Mouse (Mus musculus) intestine, embryonic 16.5 days (tissue): ENCODE results near the gene Traf3ip2. TPM values are rescaled to one million over a fixed set of nuclear protein-coding genes. Genes with fewer than 3 reads are reported as not detected.

ENCODE experiments used
- ATAC-seq: fragments of 200-750 bp; cut with Nextera tagmentation; 2 replicates; pipeline ENCODE4 v1.8.0; 2017; ENCODE audit warnings: moderate TSS enrichment, moderate library complexity
- H3K27ac ChIP-seq: fragments of 300-500 bp; sonication (generic); 2 replicates; pipeline ENCODE4 v1.5.1; 2014; ENCODE audit warnings: mild to moderate bottlenecking, low read length
- H3K27me3 ChIP-seq: fragments of 300-500 bp; sonication (generic); replicated peaks from 2 replicates; pipeline ENCODE4 v1.6.1; 2014; ENCODE audit warnings: low read length, control low read depth, mixed read lengths; ENCODE audit not compliant: control insufficient read depth, insufficient read depth
- H3K36me3 ChIP-seq: fragments of 300-500 bp; sonication (generic); 2 replicates; pipeline ENCODE4 v1.6.1; 2014; ENCODE audit warnings: low read length, control low read depth; ENCODE audit not compliant: control insufficient read depth, insufficient read depth
- H3K4me1 ChIP-seq: fragments of 300-500 bp; sonication (generic); 2 replicates; pipeline ENCODE4 v1.6.1; 2014; ENCODE audit warnings: low read length, control low read depth, mixed read lengths; ENCODE audit not compliant: control insufficient read depth, insufficient read depth
- H3K4me2 ChIP-seq: fragments of 300-500 bp; sonication (generic); 2 replicates; pipeline ENCODE4 v1.6.1; 2014; ENCODE audit warnings: low read depth, low read length, control low read depth
- H3K4me3 ChIP-seq: fragments of 300-500 bp; sonication (generic); 2 replicates; pipeline ENCODE4 v1.5.1; 2014; ENCODE audit warnings: mild to moderate bottlenecking, low read length
- H3K9ac ChIP-seq: fragments of 300-500 bp; sonication (generic); 2 replicates; pipeline ENCODE4 v1.6.1; 2014; ENCODE audit warnings: low read depth, low read length
- H3K9me3 ChIP-seq: fragments of 300-500 bp; sonication (generic); 2 replicates; pipeline ENCODE4 v1.6.1; 2016; ENCODE audit warnings: low read length, control low read depth; ENCODE audit not compliant: control insufficient read depth
- WGBS: fragments of 180-500 bp; shearing (Covaris S2); extraction: QIAGEN DNeasy Blood & Tissue Kit; methylation state at CpG from one replicate; pipeline ENCODE4 v1.1.7; 2014; 5-methylcytosine and 5-hydroxymethylcytosine counted together
- polyA plus RNA-seq: library from polyadenylated mRNA; unstranded; fragments of >200 nt; fragmentation: Nextera tagmentation; extraction: Ambion mirVana; gene quantifications from 2 replicates; pipeline ENCODE4 v1.2.1, GENCODE M21; 2015

The Traf3ip2 gene
- polyA plus RNA-seq, 1 experiment from 2014 or later: 28.0 TPM

DNA sequence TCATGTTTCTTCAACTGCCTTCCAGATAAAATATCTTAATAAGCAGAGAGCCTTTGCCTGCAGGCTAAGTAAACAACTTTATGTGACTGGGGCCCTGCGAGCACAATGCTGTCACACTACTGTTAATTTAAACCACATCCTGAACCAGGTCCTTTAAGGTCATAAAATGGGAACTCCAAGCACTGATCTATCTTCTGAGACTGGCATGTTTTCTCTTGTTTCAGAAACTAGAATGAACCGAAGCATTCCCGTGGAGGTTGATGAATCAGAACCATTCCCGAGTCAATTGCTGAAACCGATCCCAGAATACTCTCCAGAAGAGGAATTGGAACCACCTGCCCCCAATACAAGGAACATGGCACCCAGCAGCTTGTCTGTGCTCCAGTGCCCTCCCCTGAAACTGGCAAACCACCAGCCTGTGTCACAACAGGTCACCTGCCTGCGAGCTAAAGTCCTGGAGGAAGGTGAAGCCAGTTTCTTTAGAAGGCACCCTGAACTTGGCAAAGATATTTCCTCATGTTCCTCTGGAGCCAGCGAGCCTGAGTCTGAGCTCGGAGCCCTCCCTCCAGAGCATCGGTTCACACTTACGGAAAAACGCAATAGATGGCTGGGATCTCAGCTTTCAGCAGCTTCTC is 13.0 kb downstream of the Traf3ip2 start:
- Histone ChIP-seq H3K27ac (peak overlapping the region; percentile 67), H3K36me3 (peaks cover 5% of the 10 kb centered on the region; the same call in 1 of the 2 replicates), H3K4me1 (peaks cover 43% of the 10 kb centered on the region), H3K9me3 (no peaks in the 10 kb centered on the region), H3K4me2 (no peak overlapping the region), H3K4me3 (no peak overlapping the region), H3K27me3 (no peaks in the 10 kb centered on the region), H3K9ac (no peak overlapping the region)
- ATAC-seq: no peak
- WGBS: 62% methylated on average over 11 of the region's 11 CpGs

DNA sequence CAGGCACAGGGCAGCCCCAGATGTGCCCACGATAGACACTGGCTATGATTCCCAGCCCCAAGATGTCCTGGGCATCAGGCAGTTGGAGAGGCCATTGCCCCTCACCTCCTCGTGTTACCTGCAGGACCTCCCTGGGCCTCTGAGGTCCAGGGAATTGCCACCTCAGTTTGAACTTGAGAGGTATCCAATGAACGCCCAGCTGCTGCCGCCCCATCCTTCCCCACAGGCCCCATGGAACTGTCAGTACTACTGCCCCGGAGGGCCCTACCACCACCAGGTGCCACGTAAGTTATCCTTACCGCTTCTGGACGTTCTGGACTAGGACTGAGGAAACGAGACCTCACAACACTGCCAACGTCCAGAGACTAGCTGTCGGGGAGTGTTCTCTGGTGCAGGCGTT is 13.6 kb downstream of the Traf3ip2 start:
- Histone ChIP-seq H3K27ac (no peak overlapping the region), H3K4me3 (no peak overlapping the region), H3K9ac (no peak overlapping the region), H3K4me2 (no peak overlapping the region), H3K9me3 (no peaks in the 10 kb centered on the region), H3K36me3 (peaks cover 5% of the 10 kb centered on the region; the same call in 1 of the 2 replicates), H3K27me3 (no peaks in the 10 kb centered on the region), H3K4me1 (peaks cover 47% of the 10 kb centered on the region)
- 89% methylated on average over 12 of the region's 12 CpGs for WGBS
- no peak for ATAC-seq

- WGBS: 45% methylated on average over 10 of the region's 10 CpGs
- Histone ChIP-seq H3K4me1 (peaks cover 41% of the 10 kb centered on the region), H3K9me3 (no peaks in the 10 kb centered on the region), H3K27me3 (no peaks in the 10 kb centered on the region), H3K4me2 (no peak overlapping the region), H3K4me3 (no peak overlapping the region), H3K27ac (peak overlapping the region; percentile 84), H3K9ac (no peak overlapping the region), H3K36me3 (peaks cover 6% of the 10 kb centered on the region; the same call in 1 of the 2 replicates)
- ATAC-seq: no peak
Measured at GRCm38 (mm10) chr10:39628799-39629517, 16.2 kb downstream of the Traf3ip2 start.

- peak overlapping the region; percentile 84 for H3K27ac ChIP-seq
- 45% methylated on average over 18 of the region's 18 CpGs for WGBS
- no peaks in the 10 kb centered on the region for H3K27me3 ChIP-seq
- H3K4me1 ChIP-seq: peaks cover 31% of the 10 kb centered on the region
- H3K36me3 ChIP-seq: peaks cover 12% of the 10 kb centered on the region; the same call in 1 of the 2 replicates
- no peak overlapping the region for H3K4me3 ChIP-seq
- no peaks in the 10 kb centered on the region for H3K9me3 ChIP-seq
- peak; percentile 72 for ATAC-seq
- H3K4me2 ChIP-seq: peak overlapping the region; percentile 26; the same call in 1 of the 2 replicates
- peak overlapping the region; percentile 38; the same call in 1 of the 2 replicates for H3K9ac ChIP-seq
Measured at GRCm38 (mm10) chr10:39629746-39630552, 17.2 kb downstream of the Traf3ip2 start.

GRCm38 (mm10) chr10:39630811-39631210 is 18.1 kb downstream of the Traf3ip2 start:
- H3K27ac ChIP-seq: peak overlapping the region; percentile 43
- WGBS: 48% methylated on average over 6 of the region's 6 CpGs
- H3K4me3 ChIP-seq: no peak overlapping the region
- H3K9me3 ChIP-seq: no peaks in the 10 kb centered on the region
- peaks cover 18% of the 10 kb centered on the region for H3K36me3 ChIP-seq
- peaks cover 23% of the 10 kb centered on the region for H3K4me1 ChIP-seq
- H3K9ac ChIP-seq: no peak overlapping the region
- H3K27me3 ChIP-seq: no peaks in the 10 kb centered on the region
- no peak for ATAC-seq
- H3K4me2 ChIP-seq: no peak overlapping the region

GRCm38 (mm10) chr10:39631627-39632026 is 18.9 kb downstream of the Traf3ip2 start:
- Histone ChIP-seq H3K36me3 (peaks cover 16% of the 10 kb centered on the region), H3K9ac (no peak overlapping the region), H3K4me3 (no peak overlapping the region), H3K4me1 (peaks cover 20% of the 10 kb centered on the region), H3K4me2 (no peak overlapping the region), H3K9me3 (no peaks in the 10 kb centered on the region), H3K27me3 (no peaks in the 10 kb centered on the region), H3K27ac (no peak overlapping the region)
- 58% methylated on average over 14 of the region's 14 CpGs for WGBS
- no peak for ATAC-seq

DNA sequence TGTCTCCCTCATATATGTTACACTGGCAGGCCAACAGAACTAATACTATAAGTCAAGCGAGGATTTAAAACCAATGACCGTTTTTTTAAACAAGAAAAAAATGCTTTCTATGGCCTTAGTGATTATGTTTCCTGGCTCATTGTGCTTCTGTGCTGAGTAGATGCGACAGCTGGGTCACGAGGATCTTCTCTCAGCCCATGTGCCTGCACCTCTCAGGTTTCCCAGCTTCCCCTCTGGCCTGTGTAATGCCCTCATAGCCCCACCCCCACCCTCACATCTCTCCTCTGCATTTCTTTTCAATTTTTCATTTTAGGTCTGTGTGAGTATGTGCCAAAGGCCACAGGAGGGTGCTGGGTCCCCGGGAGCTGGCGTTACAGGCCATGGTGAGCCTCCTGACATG is 20.6 kb downstream of the Traf3ip2 start:
- Histone ChIP-seq H3K27ac (no peak overlapping the region), H3K4me3 (no peak overlapping the region), H3K27me3 (no peaks in the 10 kb centered on the region), H3K9me3 (no peaks in the 10 kb centered on the region), H3K9ac (no peak overlapping the region), H3K4me1 (peaks cover 20% of the 10 kb centered on the region), H3K36me3 (peaks cover 16% of the 10 kb centered on the region), H3K4me2 (no peak overlapping the region)
- no peak for ATAC-seq
- 81% methylated on average over 6 of the region's 6 CpGs for WGBS

- Histone ChIP-seq H3K9ac (no peak overlapping the region), H3K27ac (no peak overlapping the region), H3K36me3 (peaks cover 16% of the 10 kb centered on the region), H3K4me1 (peaks cover 16% of the 10 kb centered on the region), H3K9me3 (no peaks in the 10 kb centered on the region), H3K27me3 (no peaks in the 10 kb centered on the region), H3K4me2 (no peak overlapping the region), H3K4me3 (no peak overlapping the region)
- 90% methylated on average over 13 of the region's 13 CpGs for WGBS
- ATAC-seq: no peak
Measured at GRCm38 (mm10) chr10:39634423-39635101, 21.8 kb downstream of the Traf3ip2 start.

- H3K36me3 ChIP-seq: peaks cover 22% of the 10 kb centered on the region
- H3K4me3 ChIP-seq: no peak overlapping the region
- H3K27ac ChIP-seq: peak overlapping the region; percentile 11; the same call in 1 of the 2 replicates
- no peaks in the 10 kb centered on the region for H3K27me3 ChIP-seq
- no peak overlapping the region for H3K9ac ChIP-seq
- ATAC-seq: no peak
- H3K4me1 ChIP-seq: peaks cover 7% of the 10 kb centered on the region
- no peaks in the 10 kb centered on the region for H3K9me3 ChIP-seq
- no peak overlapping the region for H3K4me2 ChIP-seq
- 49% methylated on average over 3 of the region's 3 CpGs for WGBS
Measured at GRCm38 (mm10) chr10:39638862-39639261, 26.1 kb downstream of the Traf3ip2 start.
